Mouse (Mus musculus) embryonic fibroblast, embryonic 13.5 days (primary cell): ENCODE data around the gene Tubg2. TPM values are rescaled to one million over a fixed set of nuclear protein-coding genes. Genes with fewer than 3 reads are reported as not detected.

Source experiments
- H3K27ac ChIP-seq: 2 replicates; pipeline ENCODE4 v1.5.1; 2012; ENCODE audit warnings: low read length, control low read depth, inconsistent platforms; ENCODE audit not compliant: insufficient read depth
- H3K4me1 ChIP-seq: 2 replicates; pipeline ENCODE4 v1.6.1; 2011; ENCODE audit warnings: low read length; ENCODE audit not compliant: control insufficient read depth, insufficient read depth
- H3K4me3 ChIP-seq: 2 replicates; pipeline ENCODE4 v1.5.1; 2011; ENCODE audit warnings: mild to moderate bottlenecking, control low read depth, low read length; ENCODE audit not compliant: insufficient read depth
- CTCF ChIP-seq: IDR thresholded peaks from 2 replicates; pipeline ENCODE4 v1.5.1; 2011; ENCODE audit warnings: mild to moderate bottlenecking, control low read depth, low read length, moderate library complexity, borderline replicate concordance; ENCODE audit not compliant: insufficient read depth
- POLR2A ChIP-seq: IDR thresholded peaks from 2 replicates; pipeline ENCODE4 v1.6.1; 2011; ENCODE audit warnings: low read depth, mild to moderate bottlenecking, control low read depth, low read length, moderate library complexity
- polyA plus RNA-seq: library from polyadenylated mRNA; stranded (reverse); fragments of >200 nt; gene quantifications from 2 replicates; pipeline ENCODE4 v1.2.4, GENCODE M21; 2011; ENCODE audit warnings: low read depth; ENCODE audit not compliant: missing spikeins, insufficient read length

Tubg2 gene
- polyA plus RNA-seq, 1 experiment = 6.1 TPM

DNA sequence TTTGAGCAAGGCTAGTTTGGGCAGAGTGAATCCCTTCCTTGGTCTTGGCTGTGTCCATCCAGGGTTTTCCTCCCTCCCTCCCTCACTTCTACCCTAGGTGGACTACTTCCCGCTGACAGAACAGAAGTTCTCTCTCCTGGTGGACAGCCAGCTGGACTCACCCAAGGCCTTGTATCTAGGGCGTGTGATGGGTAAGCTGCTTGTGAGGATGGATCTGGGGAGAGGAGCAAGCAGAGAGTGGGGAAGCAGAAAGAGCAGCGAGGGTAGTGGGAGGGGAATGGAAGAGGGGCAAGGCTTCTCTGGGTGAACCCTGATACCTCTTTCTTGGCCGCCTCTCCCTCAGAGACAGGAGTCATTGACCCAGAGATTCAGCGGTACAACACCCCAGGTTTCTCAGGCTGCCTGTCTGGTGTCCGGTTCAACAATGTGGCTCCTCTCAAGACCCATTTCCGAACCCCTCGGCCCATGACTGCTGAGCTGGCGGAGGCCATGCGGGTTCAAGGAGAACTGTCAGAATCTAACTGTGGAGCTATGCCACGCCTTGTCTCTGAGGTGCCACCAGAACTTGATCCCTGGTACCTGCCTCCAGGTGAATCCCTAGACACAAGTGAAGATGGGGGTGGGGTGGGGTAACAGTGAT, 32.6 kb downstream of the Tubg2 start:
- Histone ChIP-seq H3K4me3 (no peak overlapping the region), H3K4me1 (peaks cover 7% of the 10 kb centered on the region), H3K27ac (no peak overlapping the region)
- TF ChIP-seq POLR2A (no peak), CTCF (no peak)

DNA sequence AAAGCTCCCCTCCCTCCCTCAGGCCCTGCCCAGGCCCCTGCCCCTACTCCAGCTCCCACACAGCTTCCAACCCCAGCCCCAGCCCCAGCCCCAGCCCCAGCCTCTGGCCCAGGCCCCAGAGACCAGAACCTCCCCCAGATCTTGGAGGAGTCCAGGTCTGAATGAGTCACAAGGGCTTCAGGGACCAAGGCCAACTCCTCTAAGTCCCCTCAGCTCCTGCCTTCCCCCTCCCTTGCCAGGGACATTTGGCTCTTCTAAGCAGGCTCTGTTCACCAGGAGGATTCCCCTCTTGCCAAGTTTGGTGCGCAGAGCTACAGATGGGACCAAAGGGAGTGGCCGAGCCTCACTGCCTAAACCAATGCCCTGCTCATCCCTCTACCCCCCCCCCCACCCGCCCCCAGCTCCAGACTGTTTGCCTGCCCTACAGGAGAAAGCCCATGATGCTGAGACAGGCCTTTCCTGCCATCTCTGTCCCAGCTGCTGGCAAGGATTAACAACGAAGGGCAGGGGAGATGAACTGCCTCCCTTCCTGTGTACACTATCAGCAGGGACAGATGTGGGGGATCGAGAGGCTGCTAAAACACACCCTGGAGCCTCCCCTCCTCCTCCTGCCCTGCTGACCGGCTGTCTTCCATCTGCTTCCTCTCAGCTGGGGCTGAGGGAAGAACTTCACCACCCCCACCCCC, 33.9 kb downstream of the Tubg2 start:
- TF ChIP-seq POLR2A (peak; percentile 38; the same call in 1 of the 2 replicates), CTCF (no peak)
- Histone ChIP-seq H3K4me3 (no peak overlapping the region), H3K27ac (peak overlapping the region; percentile 79), H3K4me1 (peaks cover 7% of the 10 kb centered on the region)

DNA sequence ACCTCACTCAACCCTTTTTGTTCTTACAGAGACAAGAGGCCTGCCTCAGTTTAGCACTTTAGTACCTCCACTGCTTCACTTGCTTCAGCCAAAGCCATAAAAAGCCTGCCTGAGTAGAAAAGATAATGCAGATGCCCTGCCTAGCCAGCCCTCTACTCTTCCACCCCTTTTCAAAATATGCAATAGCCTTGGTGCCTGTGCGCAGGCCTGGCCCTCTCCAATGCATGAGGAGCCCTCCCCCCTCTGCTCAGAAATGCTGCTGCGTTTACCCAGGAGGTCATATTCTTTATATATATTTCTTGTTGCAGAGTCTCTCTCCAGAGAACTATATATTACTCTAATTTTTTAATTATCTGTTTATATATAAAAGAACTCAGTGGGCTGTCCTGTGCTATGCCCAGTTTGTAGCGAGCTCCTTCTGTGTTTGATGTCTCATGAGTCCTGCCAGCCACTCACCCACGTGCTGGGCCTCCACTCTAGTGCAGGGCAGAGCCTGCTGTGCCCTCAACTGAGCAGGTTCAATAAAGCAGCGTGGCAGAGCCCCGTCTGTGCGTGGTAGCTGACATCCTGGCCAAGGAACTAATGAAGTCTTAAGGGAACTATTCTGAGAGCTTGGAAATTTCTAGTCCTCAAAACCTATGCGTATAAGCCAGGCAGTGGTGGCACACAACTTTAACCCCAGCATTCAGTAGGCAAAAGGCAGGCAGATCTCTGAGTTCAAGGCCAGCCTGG, 34.6 kb downstream of the Tubg2 start:
- peak overlapping the region; percentile 79 for H3K27ac ChIP-seq

DNA sequence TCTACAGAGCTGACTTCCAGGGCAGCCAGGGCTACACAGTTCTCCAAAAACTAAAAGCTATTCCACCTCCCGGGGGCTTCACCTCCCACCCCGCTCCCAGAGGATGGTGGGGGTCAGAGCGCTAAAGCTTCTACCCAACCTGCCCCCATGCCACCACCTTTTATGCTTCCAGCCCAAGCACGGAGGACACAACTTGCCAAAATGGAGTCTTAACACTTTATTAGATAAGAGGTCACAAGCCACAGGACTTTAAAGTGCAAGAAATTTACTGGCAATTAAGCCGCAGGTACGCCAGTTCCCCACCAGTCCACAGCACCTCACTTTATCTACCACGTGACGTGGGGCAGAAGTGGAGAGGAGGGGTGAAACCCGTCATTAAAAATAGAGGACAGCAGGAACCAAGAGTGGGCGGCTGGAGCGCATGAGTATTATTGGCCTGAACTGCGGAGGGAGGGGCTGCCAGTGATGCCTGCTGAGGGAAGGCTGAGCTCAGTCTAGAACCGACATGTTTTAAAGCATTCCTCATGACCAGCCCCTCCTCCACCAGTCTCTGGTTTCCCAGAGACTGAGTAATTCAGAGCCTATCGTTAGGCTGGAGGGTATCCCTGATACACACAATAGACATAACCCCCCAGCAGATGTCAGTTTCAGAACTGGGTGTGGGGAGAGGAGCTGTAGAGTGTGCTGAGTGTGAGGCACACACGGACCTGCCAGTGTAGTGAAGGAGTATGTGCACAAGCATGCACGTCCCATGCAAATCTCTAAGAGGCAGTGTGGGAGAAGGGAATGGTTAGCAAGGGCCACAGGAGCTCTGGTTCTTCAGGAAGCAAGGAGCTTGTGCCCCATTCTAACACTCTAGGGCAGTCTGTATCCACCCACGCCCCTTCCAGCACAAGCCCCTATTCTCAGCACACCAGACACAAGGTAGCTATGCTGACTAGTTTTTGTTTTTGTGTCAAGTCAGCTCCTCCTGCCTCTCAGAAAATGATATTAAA, 35.5 kb downstream of the Tubg2 start:
- H3K4me3 ChIP-seq = no peak overlapping the region
- TF ChIP-seq POLR2A (no peak), CTCF (no peak)
- peak overlapping the region; percentile 52 for H3K27ac ChIP-seq
- H3K4me1 ChIP-seq = peaks cover 7% of the 10 kb centered on the region

More for the DNA sequence above, 34.6 kb downstream of the Tubg2 start:
- TF ChIP-seq CTCF = no peak
- TF ChIP-seq POLR2A = no peak
- Histone ChIP-seq H3K4me3 (no peak overlapping the region), H3K4me1 (peaks cover 7% of the 10 kb centered on the region)

DNA sequence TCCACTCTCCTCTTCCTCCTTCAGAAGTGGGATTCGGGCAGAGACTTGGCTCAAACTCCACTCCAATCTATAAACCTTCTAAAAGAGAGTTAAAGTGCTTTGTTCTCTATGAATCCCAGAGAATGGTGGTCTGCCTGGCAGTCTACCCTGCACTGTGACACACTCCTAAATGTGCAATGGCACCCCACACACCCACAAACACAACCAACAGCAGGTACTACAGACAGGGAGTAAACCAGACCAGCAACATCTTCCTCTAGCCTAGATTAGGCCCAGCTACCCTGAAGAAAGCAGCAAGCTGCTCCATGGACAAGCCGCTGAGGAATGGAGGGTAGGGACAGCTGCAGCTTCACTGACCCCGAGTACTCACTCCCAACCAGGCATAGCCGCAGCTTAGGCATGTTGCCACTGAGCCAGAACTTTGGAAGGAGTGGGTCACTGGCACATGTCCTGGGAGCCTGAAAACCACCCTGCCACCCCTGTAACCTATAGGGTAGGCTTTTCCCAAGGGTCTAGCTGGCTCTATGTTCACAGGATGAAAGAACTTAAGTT, 36.3 kb downstream of the Tubg2 start:
- peaks cover 7% of the 10 kb centered on the region for H3K4me1 ChIP-seq
- no peak for TF ChIP-seq CTCF
- no peak for TF ChIP-seq POLR2A
- H3K4me3 ChIP-seq = no peak overlapping the region
- no peak overlapping the region for H3K27ac ChIP-seq

DNA sequence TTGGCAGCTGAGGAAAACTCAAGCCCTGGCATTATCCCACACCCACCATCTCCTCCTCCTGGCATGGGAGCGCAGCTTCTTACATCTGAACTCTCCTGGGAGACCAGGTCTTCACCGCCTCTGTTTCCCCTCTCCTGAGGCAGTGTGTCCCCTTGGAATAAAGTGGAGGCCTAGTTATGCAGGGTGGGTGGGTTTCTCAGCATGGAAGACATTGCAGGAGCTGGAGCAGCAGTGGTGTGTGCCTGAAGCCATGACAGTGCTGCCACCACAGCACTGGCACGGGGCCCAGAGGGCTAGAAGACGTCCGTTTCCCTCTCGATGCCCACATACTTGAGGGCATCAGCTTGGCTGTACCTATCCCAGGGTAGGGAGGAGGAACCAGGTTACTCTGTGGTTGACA, 36.9 kb downstream of the Tubg2 start:
- no peak overlapping the region for H3K4me3 ChIP-seq
- no peak overlapping the region for H3K27ac ChIP-seq
- H3K4me1 ChIP-seq = peaks cover 7% of the 10 kb centered on the region
- TF ChIP-seq POLR2A (no peak), CTCF (no peak)

DNA sequence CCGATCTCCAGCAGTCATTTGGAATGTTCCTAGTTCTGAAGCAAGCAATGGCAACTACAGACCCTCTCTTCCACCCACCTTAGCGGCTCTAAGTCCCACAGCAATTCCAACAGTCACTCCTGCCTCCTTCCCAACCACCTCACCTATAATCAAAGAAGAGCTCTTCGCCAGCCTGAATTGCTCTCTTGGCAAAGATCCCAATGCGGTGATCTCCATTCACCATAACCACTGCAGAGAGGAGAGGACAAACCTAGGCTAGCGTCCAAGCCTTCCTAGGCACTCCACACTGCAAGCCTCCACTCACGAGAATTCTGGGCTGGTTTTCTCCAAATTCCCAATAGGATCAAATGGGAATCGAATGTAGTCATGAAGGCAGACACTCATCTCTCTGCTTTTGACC, 37.4 kb downstream of the Tubg2 start:
- Histone ChIP-seq H3K4me1 (peaks cover 7% of the 10 kb centered on the region), H3K27ac (no peak overlapping the region), H3K4me3 (no peak overlapping the region)
- TF ChIP-seq CTCF = no peak
- no peak for TF ChIP-seq POLR2A

DNA sequence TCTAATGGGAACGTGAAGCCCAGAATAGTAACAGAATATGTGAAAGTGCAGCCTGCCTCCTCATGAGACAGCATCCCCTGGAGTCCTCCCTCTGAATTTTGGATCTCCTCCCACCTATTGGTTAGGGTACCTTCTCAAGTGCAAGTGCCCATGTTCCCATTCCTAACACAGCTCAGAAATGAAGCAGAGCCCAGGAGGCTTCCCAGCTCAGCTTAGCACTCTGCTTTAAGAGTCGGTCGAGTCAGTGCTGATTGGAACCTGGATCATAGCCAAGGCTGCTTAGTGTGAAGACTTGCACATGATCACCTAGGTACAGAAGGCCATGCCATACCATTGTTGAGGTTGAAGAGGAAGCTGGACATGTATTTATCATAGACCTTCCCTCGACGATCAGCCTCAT, 38.4 kb downstream of the Tubg2 start:
- no peak overlapping the region for H3K27ac ChIP-seq
- no peak overlapping the region for H3K4me3 ChIP-seq
- peaks cover 7% of the 10 kb centered on the region for H3K4me1 ChIP-seq
- no peak for TF ChIP-seq CTCF

DNA sequence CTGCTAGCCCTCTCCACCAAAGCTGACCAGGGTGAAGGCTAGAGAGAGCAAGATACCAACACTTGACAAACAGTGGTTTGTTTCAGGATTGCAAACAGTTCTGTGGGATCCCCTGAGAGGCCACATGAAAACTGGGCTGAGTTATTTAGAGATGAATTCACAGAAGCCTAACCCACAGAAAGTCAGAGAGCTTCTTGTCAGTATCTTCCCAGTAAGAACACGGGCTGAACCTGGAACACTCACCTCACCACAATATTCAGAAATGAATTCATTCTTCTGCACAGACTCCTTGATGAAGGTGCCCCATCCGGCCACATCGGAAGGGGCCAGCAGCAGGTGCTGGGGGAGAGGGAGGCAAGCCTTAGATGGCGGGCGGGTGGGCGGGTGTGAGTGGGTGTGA, 38.9 kb downstream of the Tubg2 start:
- Histone ChIP-seq H3K4me3 (no peak overlapping the region), H3K4me1 (peaks cover 7% of the 10 kb centered on the region), H3K27ac (no peak overlapping the region)
- TF ChIP-seq CTCF = no peak
- no peak for TF ChIP-seq POLR2A
